Mouse (Mus musculus): ENCODE data around the gene Sbno2.

DNA sequence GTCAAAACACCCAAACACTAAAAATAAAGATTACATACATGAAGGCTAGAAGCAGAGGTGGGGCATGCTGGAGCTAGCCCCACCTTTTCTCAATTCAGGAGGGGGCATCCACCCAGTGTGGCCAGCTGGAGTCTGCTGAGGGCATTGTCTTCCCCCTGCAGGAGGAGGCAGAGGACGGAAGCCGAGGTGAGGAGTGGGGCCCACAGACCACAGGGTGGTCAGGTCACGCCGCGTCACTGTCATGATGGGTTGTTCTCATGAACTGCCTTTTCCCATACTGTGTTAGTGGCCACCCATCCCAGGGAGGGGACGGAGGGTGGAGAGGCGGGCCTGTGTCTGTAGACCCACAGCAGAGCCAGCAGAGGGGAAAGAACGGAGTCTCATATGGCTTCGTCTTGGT lies 75.2 kb downstream of the Sbno2 start:
- no peak for TF ChIP-seq UBTF (IDR thresholded peaks at IDR 0.05; ENCODE audit: low read depth, low read length)
- TF ChIP-seq MAZ (IDR thresholded peaks at IDR 0.05; ENCODE audit: low read depth, low read length), result no peak

Data from CH12.LX (cell line).